Mouse (Mus musculus) right cerebral cortex, adult 18-20 months (tissue): Measurements from ENCODE around the gene Agap3.
A peak's percentile ranks its signal among the peaks of the same experiment; 100 is the strongest.

Source experiments
- DNase-seq: peaks from one replicate; pipeline ENCODE4 v3.0.0; 2022; ENCODE audit warnings: mixed read lengths

Agap3 gene

DNA sequence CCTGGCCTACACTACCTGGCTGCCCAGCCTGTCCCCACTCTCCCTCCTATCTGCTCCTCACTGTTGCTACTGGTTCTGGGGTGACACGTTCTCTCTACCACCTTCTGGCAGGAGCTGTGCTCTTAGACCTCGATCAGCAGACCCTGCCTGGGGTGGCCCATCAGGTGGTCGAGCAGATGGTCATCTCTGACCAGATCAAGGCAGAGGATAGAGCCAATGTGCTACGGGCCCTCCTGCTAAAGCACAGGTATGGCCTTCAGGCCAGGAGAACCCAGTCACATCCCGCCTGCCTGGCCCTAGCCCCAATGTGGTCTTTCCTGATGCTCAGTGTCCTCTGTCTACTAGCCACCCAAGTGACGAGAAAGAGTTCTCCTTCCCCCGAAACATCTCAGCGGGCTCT is 18.0 kb upstream of the Agap3 start:
- no peak for DNase-seq

GRCm38 (mm10) chr5:24441187-24441586 is 10.8 kb upstream of the Agap3 start:
- no peak for DNase-seq

DNA sequence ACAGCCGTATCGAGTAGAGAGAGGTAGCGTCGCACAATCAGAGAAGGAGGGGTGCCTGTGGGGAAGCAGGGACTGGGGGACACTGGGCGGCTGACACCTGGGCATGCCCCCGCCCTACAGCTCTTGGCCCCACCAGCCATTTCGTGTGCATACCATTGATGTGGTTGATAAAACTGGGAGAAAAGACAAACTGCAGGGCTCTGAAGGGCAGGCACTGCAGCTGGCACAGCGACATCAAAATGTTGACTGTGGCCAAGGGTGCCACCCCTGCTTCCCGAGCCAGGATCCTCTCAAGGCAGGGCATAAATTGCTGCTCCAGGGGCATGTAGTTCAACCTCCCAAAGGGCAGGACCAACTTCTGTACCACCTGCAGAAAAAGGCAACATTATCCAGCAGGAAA is 9.9 kb upstream of the Agap3 start:
- no peak for DNase-seq

GRCm38 (mm10) chr5:24443204-24443603 is 8.8 kb upstream of the Agap3 start:
- no peak for DNase-seq

DNA sequence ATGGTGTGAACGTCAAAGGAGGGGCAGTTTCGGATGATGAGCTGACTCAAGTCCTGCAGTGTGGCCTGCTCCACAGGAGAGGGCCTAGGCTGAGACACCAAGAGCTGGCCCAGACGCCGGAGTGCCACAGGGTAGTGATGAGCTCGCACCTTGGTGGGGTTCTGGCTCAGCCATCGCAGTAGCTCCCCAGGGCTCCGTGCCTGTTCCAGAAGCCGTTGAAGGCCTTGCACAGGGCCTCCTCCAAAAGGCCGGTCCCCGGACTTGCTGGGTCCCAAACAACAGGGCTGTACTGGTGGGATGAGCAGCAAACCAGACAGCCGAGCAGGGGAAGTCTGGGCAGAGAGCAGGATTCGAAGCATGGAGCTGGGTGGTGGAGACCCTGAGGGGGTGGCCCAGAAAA is 8.1 kb upstream of the Agap3 start:
- DNase-seq, result no peak

DNA sequence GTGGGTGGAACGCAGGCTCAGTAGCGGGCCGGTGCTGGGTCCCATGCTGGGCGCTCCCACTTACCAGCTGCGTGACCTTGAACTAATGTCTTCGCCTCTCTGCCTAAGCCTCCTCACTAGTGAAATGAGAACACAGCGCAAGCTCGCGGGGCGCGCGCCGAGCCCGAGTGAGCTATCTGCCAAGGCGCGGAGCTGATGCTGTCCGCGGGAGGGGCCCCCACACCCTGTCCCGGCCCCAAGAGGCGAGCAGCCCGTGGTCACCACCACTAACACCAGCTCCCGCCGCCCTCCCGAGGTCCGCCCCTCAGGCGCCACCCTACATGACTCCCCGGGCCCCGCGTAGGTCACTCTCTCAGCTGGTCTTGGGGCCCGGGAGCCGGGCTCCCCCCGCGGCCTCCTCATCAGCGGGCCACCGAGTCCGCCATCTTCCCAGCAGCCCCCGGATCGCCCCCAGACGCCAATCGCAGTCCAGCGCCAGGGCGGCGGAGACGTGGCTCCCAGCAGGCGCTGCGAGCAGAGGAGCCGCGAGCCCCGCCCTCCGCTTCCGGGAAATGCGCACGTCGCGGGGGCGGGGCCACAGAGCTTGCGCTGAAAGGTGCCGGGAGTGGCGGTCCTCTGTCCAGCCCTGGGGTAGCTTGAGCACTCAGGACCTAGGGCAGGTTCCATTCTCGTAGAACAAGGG is 7.1 kb upstream of the Agap3 start, which contains the start of gene Fastk:
TSS of gene Fastk (minus strand) at position 542 of the 682 bp plus-strand sequence.
- DNase-seq, result peak; percentile 97

GRCm38 (mm10) chr5:24445428-24446080 is 6.4 kb upstream of the Agap3 start:
- DNase-seq, result no peak

DNA sequence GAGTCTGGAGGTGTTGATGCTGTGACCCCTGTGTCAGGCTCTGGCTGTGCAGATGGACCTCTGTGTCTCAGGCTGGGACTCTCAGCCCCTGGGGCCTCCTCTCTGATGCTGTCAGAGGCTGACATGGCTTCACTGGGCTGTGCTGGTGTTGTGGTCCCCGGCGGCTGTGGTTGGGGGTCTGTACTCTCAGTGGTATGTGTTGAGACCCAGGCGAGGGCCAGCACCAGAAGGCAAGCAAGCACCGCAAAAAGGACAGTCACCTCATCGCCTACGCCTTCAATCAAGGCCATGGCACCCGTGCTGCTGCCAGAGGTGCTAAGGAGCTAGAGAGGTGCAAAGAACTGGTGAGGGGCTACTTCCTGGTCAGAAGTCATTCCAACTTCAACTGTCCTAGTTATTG is 5.3 kb upstream of the Agap3 start:
- DNase-seq, result no peak

DNA sequence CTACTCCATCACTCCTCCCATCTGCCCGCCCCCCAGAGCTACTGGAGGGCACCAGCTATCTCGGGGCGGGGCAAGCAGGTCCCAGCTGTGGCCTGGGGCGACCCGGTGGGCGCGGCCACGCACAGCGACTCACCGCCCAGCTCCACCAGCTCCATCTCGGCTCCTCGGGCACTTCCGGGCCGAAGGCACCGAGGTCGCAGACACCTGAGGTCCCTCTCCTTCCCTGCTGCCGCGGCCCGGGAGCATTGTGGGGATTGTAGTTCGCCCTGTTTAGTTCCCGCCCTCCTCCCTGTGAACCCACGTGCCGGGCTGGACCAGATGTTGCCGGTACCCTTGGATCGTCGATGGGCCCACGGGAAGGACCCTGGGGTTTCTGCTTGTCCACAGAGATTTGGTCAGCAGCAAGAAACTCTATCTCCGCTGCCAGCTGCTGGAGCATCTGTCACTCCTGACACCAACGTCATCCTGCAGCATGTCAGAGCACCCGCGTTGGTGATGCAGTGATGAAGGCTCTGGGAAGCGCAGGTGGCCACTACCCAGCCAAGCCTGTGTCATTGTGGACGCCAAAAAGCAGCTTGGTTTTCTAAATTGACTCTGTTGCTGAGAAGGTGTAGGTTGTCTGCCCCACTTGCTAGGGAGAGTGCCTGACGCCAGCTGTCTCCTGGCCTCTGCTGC is 4.2 kb upstream of the Agap3 start, which contains the start of gene Tmub1:
TSS of gene Tmub1 (minus strand) at position 231 of the 675 bp plus-strand sequence.
- peak; percentile 89 for DNase-seq

- peak; percentile 89 for DNase-seq
Measured at GRCm38 (mm10) chr5:24451264-24452029, 530 bp upstream of the Agap3 start.

- peak; percentile 51 for DNase-seq
Measured at GRCm38 (mm10) chr5:24452691-24453233, 785 bp downstream of the Agap3 start.

DNA sequence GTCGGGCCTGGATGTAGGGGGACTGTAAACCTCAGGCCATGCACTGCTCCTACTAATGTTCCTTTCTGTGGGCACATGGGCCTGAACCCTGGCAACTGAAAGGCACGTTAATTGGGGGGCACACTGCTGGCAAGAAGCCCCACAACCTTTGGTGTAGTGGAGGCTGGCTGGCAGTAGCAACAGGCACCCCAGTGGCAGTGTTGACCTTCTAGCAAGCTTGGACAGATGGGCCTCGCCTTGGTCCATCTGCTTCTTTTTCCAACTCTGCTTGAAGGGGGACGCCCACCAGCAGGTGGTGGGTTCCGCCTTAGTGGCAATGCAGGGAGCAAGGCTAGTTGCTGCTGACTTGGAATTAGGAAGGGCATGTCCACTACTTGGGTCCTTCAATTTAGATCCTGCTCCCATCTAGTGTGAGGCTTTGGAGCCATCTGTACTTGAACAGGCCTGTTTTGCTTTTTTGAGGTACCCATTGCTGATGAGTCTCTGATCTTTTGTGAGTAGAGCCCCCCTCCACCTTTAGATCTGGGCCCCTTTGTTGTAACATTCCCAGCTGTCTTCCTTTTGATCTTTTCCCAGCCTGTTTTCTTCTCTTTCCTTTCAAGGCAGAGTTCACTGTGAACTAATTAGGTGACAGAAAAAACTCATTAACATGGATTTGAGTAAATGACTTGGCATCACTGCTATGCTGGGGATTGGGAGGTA is 1.5 kb downstream of the Agap3 start:
- no peak for DNase-seq

- DNase-seq, result no peak
Measured at GRCm38 (mm10) chr5:24453985-24454303, 2.0 kb downstream of the Agap3 start.

DNA sequence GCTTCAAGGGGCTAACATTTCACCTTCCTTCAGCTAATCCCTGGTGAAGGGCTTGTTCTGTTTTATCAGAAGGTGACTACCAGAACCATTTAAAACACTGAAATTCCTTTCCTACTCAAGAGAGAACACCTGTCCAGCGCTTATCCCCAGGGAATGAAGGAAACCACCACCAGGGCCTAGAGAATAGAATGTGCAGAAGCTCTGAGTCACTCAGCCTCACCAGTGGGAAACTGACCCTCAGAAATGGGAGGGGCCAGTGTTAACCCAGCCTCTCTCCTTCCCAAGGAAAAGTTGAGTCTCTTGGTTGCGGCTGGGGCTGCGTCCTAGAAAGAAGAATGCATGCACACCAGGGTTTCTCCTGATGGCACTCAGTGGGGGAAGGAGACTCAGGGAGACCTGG is 3.1 kb downstream of the Agap3 start:
- DNase-seq, result no peak

GRCm38 (mm10) chr5:24455613-24456012 is 3.6 kb downstream of the Agap3 start:
- no peak for DNase-seq

DNA sequence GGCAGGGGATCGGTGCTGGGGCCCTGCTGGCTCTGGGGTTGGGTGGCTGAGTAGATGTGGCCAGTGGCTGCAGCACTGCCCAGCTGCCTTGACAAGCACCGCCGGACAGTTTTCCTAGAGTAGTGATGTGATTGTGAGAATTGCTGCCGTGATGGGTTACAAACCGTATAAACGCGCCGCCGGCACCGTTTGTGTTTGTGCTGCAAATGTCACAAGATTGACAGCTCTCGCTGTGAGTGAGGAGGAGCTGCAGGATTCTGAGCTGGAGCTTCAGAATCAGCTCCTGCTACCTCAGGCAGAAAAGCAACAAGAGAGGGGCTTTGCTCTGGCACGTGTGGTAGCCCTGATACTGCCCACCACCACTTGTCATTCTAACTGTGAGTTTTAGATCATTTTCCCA is 14.8 kb downstream of the Agap3 start:
- no peak for DNase-seq

GRCm38 (mm10) chr5:24470600-24470999 is 18.6 kb downstream of the Agap3 start:
- DNase-seq, result peak; percentile 75

GRCm38 (mm10) chr5:24472884-24473619 is 21.1 kb downstream of the Agap3 start:
- no peak for DNase-seq

DNA sequence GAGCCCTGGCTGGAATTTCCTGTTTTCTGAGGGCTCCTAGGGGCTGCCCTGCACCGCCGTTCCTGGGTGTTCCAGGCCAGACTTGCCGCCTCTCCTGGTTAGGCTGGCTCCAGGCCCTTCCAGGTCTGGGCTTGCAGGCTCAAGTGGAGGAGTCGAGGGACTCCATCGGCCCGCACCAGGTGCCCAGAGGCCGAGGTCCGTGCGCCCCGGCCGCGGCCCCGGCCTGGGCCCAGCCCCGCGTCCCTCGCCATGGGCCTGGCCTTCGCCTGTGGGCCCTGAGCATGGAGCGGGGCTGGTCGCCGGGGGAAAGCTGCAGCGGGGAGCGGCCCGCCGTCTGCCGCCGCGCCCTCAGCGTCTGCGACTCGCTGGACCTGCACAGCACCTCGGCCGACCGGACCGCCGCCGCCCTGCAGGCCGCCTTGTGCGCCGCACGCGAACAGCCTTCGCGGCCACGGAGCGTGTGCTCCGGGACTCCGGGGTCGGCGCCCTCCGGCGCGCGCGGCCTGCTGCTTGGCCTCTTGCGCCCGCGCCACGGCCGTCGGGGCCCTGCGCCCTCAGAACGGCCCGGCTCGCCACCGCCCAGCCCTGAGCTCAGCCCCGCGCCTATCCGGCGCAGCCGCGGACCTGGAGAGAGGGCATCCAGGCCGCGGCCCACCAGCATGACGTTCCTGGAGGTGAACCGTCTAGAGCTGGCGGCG is 22.2 kb downstream of the Agap3 start:
- DNase-seq, result no peak

DNA sequence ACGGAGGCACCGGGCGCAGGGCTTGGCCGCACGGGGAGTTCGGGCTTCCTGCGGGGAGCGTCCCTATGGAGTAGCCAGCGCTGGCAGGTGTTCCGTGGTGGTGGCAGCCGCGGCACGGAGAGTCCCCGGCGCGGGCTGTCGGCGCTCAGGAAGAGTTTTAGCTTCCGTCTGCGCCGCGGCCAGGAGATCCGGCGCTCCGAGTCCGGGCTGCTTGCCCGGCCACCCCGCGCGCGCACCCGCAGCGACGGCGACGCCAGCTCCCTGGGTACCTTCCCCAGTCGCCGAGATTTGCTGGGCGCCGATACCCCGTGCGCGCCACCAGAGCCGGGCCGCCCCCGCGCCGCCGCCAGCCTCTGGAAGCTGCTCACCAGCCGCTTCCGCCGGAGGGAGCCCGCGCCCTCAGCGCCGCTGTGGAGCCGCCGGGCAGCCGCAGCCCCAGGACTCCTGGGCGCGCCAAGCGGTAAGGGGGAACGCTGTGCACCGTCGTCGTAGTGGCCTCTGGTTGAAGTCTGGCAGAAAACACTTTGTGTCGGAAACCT is 22.8 kb downstream of the Agap3 start:
- DNase-seq, result peak; percentile 88
